ENCODE assay signal across 15 mouse cellular contexts in the genomic region with DNA sequence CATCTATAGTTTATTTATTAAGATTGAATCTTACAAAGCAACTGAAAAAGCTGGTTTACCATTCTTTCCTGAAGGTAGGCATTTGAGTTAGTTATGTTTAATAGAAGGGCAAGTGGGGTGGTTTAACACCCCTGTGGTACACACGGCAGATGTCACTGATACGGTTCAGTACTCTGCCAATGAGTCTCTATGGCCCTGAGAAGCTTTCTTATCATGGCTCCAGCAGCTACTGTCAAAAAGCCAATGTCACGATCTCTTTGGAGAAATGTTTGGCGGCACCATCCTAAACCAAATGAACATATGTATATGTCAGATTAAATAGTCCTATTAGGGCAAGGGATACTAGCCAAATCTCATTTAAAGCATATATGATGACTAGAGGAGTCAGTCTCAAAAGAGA.
"Had no signal": no experiment of that assay in that cellular context is flagged by ENCODE, and none has a peak within 500 bp of the region (broad histone marks: within the 10 kb centered on the region; RNA-seq: fewer than 3 reads in every experiment).

No protein-coding gene starts in this region.

- DNase-seq: kidney, postnatal 14 days; kidney, postnatal 4 days; layer of hippocampus, adult 9-11 months; liver, postnatal 0 days; lung, embryonic 14.5 days; thymus, adult 18-20 months; thymus, postnatal 4 days had no signal

- H3K36me3 ChIP-seq: limb, embryonic 12.5 days; limb, embryonic 15.5 days; midbrain, embryonic 13.5 days had no signal

- H3K4me1 ChIP-seq: limb, embryonic 12.5 days; limb, embryonic 15.5 days; midbrain, embryonic 13.5 days had no signal

- H3K27ac ChIP-seq: limb, embryonic 12.5 days; limb, embryonic 15.5 days; liver, embryonic 14.5 days; macrophage; midbrain, embryonic 13.5 days had no signal

- H3K4me3 ChIP-seq: limb, embryonic 12.5 days; limb, embryonic 15.5 days; midbrain, embryonic 13.5 days had no signal

- H3K9ac ChIP-seq: limb, embryonic 12.5 days; limb, embryonic 15.5 days; liver, embryonic 14.5 days; liver, postnatal 0 days; lung, embryonic 14.5 days; midbrain, embryonic 13.5 days had no signal

- H3K27me3 ChIP-seq: limb, embryonic 12.5 days; limb, embryonic 15.5 days; midbrain, embryonic 13.5 days had no signal

- H3K4me2 ChIP-seq: limb, embryonic 12.5 days; limb, embryonic 15.5 days; liver, embryonic 11.5 days; lung, embryonic 14.5 days; midbrain, embryonic 13.5 days had no signal

- ATAC-seq: liver, postnatal 0 days; lung, postnatal 0 days; midbrain, embryonic 13.5 days; midbrain, embryonic 16.5 days had no signal

- H3K9me3 ChIP-seq: limb, embryonic 12.5 days; limb, embryonic 15.5 days; midbrain, embryonic 13.5 days had no signal
